Comparison of ENCODE assay signal across 28 mouse cellular contexts in the genomic region with DNA sequence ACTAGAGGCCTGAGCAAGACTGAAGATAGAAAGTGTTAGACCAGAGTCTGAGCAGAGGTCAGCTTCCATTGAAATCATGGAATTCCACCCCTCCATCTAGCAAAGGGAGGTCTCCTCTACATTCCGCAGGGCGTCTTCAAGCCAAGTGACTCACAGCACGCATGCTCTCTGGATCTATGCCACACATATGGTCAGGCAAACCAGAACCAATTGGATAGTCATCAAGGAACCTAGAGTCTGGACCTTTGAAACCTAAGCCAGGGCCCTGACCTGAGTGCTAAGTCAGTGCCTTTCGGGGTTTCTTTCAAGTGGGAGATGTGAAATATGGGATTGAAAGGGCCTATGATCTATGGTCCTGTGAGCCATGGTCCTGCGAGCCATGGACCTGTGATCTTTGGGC.
"Had no signal": no experiment of that assay in that cellular context is flagged by ENCODE, and none has a peak within 500 bp of the region (broad histone marks: within the 10 kb centered on the region; RNA-seq: fewer than 3 reads in every experiment).

No protein-coding gene starts in this region.

- H3K9ac ChIP-seq: heart, embryonic 12.5 days; hindbrain, embryonic 12.5 days; hindbrain, embryonic 14.5 days; kidney, embryonic 15.5 days; limb, embryonic 12.5 days; liver, embryonic 13.5 days; liver, embryonic 15.5 days had no signal

- DNase-seq: gastrocnemius, adult 2 months; gastrocnemius, postnatal 10 days; gastrocnemius, postnatal 25 days; heart, adult 18-20 months; heart, postnatal 10 days; heart, postnatal 4 days; kidney, adult 11 months; kidney, adult 2 months; kidney, adult 9 months; kidney, postnatal 14 days; kidney, postnatal 36 days; layer of hippocampus, adult 9-11 months; layer of hippocampus, postnatal 36 days; left cerebral cortex, postnatal 4 days; liver; liver, embryonic 13.5 days had no signal

- H3K36me3 ChIP-seq: heart, embryonic 10.5 days; heart, embryonic 12.5 days; hindbrain, embryonic 10.5 days; hindbrain, embryonic 12.5 days; kidney, embryonic 15.5 days; limb, embryonic 12.5 days; liver, embryonic 13.5 days; liver, embryonic 15.5 days had no signal

- H3K4me2 ChIP-seq: heart, embryonic 12.5 days; hindbrain, embryonic 12.5 days; hindbrain, embryonic 14.5 days; kidney, embryonic 15.5 days; limb, embryonic 12.5 days; liver, embryonic 11.5 days; liver, embryonic 13.5 days; liver, embryonic 15.5 days had no signal

- H3K4me1 ChIP-seq: heart, embryonic 10.5 days; heart, embryonic 12.5 days; hindbrain, embryonic 10.5 days; hindbrain, embryonic 12.5 days; liver, embryonic 13.5 days; liver, embryonic 15.5 days had no signal

- ATAC-seq: hindbrain, postnatal 0 days; intestine, embryonic 16.5 days had no signal

- H3K9me3 ChIP-seq: heart, embryonic 10.5 days; heart, embryonic 12.5 days; hindbrain, embryonic 10.5 days; hindbrain, embryonic 12.5 days; kidney, embryonic 15.5 days; limb, embryonic 12.5 days; liver, embryonic 13.5 days; liver, embryonic 15.5 days had no signal

- H3K4me3 ChIP-seq: gastrocnemius, adult 2 months; heart, embryonic 10.5 days; heart, embryonic 12.5 days; hindbrain, embryonic 10.5 days; hindbrain, embryonic 12.5 days; kidney, embryonic 15.5 days; limb, embryonic 12.5 days; liver, embryonic 13.5 days; liver, embryonic 15.5 days had no signal

- H3K27me3 ChIP-seq: heart, embryonic 12.5 days; kidney, embryonic 15.5 days; liver, embryonic 15.5 days had no signal

- H3K27ac ChIP-seq: gastrocnemius, adult 2 months; heart, embryonic 10.5 days; hindbrain, embryonic 10.5 days; hindbrain, embryonic 12.5 days; hindbrain, embryonic 14.5 days; hindbrain, postnatal 0 days; kidney, embryonic 15.5 days; kidney, postnatal 0 days; limb, embryonic 12.5 days; liver, embryonic 13.5 days; liver, embryonic 15.5 days had no signal
